Mouse (Mus musculus) liver, adult 2 months (tissue): ENCODE measurements around the gene Gm37240.

Source experiments
- CTCF ChIP-seq: fragments of 200-500 bp; IDR thresholded peaks from 2 replicates; pipeline ENCODE4 v1.5.1; 2011; ENCODE audit warnings: low read depth, low read length, control low read depth
- POLR2A ChIP-seq: fragments of 200-500 bp; IDR thresholded peaks from 2 replicates; pipeline ENCODE4 v1.6.1; 2011; ENCODE audit warnings: low read length, control low read depth; ENCODE audit not compliant: insufficient read depth; ENCODE audit errors: extremely low read depth

GRCm38 (mm10) chr3:84582913-84583276 lies 1304.4 kb downstream of the Gm37240 start:
- TF ChIP-seq CTCF (no peak), POLR2A (no peak)
